Mouse (Mus musculus) frontal cortex, adult 2 months (tissue): ENCODE measurements around the gene Acvr1b. TPM values are rescaled to one million over a fixed set of nuclear protein-coding genes. Genes with fewer than 3 reads are reported as not detected.

Source experiments
- DNase-seq, 2 experiments: peaks; one replicate each; pipeline ENCODE4 v3.0.0; 2022; ENCODE audit warnings: low spot score in 1 of 2; ENCODE audit errors: extremely low spot score in 1 of 2
- polyA plus RNA-seq: library from polyadenylated mRNA; depleted of rRNA; stranded (reverse); fragments of >200 nt; gene quantifications from 2 replicates; pipeline ENCODE4 v1.2.3, GENCODE M21; 2012

Gene Acvr1b
- polyA plus RNA-seq, 1 experiment = 68.6 TPM

DNA sequence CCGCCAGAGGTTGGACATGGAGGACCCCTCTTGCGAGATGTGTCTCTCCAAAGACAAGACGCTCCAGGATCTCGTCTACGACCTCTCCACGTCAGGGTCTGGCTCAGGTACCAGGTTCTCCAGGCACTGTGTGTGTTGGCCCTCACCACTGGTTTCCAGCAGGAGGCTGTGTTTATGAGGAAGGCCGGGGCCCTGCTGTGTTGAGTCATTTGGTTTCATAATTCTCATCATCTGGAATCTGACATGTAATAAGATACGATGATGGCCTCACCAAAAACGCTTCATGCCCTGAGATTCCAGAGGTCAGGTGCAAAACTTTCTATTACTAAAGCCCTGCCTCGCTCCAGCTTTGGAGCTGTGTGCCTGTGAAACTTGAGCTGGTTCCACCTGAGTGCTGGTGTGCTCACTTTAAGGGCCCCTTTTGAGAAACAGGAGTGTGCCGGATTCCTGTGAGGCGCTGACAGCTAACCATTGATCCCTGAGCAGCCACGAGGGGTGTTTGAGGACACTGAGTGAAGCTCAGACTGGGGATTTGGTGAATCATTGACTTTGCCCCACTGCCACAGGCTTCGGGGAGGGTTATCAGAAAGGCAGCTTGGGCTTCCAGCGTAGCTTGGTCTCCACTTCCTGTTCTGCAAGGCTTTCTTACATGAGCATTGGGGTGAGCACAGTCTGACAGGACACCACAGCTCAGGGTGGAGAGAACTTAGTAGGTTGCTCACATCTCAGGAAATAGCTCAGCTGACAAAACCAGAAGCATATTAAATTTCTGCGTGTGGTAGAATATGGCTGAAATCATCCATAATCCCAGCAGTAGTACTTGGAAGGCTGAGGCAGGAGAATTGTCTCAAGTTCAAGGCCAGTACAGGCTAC lies 21.3 kb downstream of the Acvr1b start:
- DNase-seq = no peak

DNA sequence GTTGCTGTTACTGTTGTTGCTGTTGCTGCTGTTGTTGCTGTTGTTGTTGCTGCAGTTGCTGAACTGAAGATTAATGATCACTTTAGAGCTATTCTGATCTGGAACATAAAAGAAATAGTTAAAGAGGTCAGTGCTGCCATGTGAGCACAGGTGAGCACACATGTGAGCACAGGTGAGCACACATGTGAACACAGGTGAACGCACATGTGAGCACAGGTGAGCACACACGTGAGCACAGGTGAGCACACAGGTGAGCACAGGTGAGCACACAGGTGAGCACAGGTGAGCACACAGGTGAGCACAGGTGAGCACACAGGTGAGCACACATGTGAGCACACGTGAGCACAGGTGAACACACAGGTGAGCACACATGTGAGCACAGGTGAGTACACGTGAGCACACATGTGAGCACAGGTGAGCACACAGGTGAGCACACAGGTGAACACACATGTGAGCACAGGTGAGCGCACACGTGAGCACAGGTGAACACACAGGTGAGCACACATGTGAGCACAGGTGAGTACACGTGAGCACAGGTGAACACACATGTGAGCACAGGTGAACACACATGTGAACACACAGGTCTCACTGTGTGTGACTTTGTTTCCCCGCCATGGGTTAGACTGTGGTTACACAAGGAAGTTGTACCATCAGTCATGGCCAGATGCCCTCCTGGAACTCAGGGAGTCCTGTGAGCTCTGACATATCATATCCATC lies 22.4 kb downstream of the Acvr1b start:
- DNase-seq = no peak

DNA sequence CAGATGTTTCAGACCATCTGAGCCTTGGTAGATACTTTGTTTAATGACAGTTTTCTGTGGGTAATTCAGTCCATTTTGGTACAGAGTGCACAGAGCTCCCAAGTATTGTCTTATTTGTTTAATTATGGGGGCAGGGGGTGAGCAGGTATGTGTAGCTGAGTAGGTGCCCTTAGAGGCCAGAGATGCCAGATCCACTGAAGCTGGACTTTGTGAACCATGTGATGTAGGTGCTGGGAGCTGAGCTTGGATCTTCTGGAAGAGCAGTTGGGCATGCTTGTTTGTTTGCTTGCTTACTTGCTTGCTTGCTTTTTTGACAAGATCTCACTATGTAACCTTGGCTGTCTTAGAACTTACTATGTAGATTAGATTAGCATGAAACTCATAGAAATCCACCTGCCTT lies 23.1 kb downstream of the Acvr1b start:
- no peak for DNase-seq

DNA sequence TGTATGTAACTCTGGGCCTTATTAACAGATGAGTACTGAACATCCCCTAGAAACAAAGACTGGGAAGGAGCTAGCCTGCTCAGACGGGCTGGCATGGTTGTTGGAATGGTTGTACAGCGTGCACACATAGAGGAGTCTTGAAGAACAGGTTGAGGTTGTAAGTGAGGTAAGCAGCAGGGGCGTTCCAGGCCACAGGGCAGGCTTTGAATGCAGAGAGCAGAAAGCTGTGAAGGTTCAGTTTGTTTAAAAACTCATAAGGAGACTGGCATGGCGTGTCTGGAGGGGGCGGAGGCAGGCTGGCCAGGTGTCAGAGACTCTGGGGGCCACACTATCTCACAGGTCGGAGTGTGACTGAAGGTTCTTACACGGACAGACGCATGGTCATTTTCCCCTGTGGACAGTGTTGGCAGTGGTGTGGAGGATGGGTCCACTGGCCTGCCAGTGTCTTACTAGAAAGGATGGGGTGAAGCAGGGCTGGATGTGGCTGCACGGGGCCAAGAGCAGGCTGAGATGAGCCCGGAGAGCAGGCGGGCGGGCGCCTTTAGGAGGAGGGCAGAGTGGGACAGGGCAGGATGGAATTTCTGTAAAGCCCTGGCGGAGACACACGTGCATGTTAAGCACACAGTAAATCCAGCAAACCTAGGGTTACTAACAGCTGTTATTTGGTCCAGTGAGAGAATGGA lies 23.8 kb downstream of the Acvr1b start:
- no peak for DNase-seq

DNA sequence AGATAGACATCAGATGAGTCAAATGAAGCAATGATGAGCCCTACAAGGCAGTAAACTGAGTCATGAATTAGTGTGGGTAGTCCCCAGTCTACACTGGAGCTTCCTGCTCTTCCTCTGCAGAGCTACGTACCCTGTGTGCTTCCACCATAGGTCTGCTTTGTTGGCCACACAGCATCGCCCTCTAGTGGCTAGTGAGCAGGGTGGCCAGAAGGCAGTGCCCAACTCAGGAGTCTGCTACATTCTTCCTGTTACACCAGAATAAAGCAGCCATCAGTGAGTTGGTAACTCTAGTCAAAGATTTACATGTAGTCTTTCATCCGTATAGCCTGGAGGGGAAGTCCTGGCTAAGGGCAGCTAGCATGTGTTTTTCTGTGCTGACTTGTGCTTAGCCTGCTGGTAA lies 24.4 kb downstream of the Acvr1b start:
- peak in 1 of 2 experiments; percentile 80 for DNase-seq

DNA sequence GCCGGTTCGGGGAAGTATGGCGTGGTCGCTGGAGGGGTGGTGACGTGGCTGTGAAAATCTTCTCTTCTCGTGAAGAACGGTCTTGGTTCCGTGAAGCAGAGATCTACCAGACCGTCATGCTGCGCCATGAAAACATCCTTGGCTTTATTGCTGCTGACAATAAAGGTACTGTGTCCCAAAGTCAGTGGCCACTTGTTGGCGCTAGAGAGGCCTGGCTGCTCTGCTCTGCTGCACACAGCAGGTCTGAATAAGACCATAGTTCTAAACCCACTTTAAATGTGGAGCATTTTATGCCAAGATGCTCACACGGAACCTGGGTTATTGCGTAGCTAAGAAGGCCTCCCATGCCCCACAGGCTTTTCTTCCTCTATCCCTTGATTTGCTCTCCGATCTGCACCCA lies 25.0 kb downstream of the Acvr1b start:
- DNase-seq = no peak

DNA sequence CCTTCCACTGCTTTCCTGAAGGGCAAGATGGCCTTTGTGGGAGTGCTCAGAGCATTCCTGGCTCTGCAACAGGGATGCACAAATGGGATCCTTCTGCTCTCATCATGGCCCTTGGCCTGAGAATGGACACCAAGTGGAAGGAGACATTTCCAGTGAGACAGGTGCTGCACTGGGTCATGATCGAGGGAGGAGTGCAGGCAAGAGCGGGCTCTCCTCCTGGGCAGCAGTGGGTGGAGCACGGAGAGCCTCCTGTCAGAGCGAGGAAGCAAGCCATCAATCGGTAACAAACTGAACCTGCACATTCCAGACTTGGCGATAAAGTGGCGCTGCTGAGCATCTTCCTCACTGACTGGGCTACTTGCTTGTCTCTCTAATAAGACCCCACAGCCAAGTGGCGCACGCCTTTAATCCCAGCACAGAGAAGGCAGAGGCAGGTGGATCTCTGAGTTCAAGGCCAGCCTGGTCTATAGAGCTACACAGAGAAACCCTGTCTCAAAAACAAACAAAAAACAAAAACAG lies 27.0 kb downstream of the Acvr1b start:
- no peak for DNase-seq

DNA sequence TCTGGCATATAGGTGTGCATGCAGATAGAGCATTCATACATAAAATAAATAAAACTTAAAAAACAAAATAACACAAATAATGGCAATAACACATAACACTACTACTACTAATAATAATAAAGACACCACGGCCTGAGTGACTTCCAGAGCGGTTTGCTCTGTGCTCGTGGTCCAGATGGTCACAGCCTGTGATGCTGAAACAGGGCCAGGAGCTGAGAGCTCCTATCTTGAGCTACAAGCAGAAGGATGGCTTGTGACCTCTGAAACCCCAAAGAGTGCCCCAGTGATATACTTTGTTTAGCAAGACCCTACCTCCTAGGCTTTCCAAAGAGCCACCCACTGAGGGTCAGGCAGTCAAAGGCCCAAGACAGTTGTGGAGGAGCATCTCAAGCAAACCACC lies 27.5 kb downstream of the Acvr1b start:
- DNase-seq = no peak

DNA sequence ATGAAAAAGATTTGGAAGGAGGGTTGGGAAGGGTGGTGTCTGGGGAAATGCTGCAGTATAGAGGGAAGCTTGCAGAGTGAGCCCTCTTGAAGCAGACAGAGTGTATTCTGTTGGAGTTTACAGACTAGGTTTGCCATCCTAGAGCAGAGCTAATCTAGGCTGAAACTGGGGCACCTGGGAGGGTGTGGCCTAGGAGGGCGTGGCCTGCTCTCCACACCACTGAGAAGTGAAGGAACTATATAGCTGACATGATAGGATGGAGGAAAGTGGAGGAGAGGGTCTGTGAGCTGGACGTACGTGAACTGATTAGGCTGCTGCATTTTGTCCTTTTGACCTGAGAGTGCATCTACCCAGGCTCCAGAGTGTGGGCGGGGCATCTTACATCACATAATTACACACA lies 29.8 kb downstream of the Acvr1b start:
- no peak for DNase-seq

DNA sequence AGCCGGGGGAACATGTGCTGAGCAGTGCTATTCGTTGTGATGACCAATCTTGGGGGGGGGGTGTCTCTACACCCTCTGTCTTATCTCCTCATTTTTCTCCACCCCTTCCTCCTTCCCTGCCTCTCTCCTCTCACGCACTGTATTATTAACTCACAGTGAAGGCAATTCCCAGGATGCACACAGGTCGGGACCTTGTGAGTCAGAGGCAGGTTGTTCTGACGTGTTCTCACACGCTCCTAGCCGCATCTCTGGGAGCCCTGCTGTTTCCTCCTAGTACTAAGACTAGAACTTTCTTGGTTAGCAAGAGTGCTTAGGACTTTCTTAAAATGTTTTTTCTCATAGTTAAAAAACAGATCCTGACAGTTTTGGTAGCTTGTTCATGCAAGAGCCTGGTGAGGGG lies 30.9 kb downstream of the Acvr1b start:
- DNase-seq = no peak

DNA sequence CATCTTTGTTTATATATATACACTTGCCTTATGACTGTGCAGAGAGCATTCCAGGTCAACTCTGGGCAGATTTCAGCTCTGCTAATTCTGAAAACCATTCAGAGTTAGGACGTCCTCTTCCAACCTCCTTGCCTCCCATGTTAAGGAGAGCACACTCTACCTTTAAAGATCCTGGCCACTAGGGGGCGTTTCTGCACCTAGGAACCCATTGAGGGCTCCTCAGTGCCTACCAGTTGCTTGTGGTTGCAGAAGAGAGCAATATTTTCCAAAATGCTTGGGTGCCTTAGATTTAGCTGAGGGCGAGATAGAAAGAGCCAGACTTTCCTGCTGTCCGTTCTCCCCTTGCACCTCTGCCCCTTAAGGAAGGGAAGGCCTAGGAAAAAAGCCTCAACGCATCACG lies 36.4 kb downstream of the Acvr1b start:
- peak in 1 of 2 experiments; percentile 81 for DNase-seq

DNA sequence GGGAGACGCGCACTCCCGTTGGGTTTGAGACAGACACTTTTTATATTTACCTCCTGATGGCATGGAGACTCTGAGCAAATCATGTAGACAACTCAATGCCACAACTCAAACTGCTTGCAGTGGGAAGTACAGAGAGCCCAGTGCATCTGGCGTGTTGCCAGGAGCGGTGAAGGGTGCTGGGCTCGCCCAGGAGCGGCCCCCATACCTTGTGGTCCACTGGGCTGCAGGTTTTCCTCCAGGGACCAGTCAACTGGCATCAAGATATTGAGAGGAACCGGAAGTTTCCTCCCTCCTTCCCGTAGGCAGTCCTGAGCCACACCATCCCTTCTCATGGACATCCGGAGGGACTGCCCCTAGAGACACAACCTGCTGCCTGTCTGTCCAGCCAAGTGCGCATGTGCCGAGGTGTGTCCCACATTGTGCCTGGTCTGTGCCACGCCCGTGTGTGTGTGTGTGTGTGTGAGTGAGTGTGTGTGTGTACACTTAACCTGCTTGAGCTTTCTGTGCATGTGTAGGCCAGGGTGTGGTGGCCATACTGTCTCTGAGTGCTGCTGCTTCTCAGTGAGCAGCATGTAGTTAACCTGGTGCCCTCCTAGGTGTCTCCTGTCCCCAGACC lies 37.2 kb downstream of the Acvr1b start:
- DNase-seq = no peak

DNA sequence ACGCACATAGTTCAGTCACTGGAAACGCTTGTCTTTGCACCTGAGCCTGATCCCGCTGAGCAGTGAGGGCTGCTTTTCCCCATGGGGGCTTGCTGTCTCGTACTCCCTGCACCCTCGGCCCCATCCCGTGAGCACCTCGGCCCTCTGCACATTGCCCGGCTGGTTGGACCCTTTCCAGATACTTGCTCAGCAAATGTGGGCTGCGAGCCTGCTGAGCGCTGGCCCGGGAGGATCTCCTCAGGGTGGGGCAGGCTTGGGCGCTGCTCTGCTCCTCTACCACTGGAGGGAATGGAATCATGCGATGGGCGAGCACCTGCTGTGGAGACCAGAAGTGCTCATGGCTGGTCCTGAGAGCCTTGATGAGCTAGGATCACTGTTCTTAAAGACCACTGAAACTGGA lies 38.6 kb downstream of the Acvr1b start:
- no peak for DNase-seq

DNA sequence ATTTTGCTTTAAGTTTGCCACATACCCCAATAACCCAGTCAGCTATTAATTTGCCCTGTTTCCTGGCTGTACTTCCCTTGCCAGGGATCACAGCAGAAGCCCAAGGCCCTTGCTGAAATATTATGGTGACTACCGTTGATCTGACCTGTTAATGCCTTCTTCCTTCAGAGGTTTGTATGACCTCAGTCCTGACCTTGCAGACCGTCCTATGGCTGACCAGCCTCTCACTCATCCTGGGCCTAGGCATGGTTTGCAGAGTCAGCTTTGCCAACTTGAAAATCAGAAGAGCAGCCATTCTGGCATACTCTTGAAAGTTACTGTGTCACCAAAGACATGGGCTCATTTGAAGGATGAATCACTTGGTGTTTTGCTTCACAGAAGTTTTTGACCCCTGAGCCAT lies 41.3 kb downstream of the Acvr1b start:
- no peak for DNase-seq

DNA sequence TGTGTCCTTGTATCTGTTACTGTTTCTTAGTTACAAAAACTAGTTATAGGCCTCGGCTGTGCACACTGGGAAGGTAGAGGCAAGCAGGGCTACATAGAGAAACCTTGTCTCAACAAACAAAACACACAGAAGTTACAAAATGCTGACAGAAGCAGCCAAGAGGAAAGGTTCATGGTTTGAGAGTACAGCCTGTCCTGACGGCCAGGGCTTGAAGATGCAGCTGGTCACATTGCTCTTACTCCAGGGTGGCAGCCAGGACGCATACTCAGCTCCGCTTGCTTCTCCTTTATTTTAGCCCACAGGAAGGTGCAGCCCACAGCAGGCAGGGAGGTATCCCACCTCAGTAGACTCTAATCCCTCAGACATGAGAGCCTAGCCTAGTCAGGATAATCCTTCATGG lies 42.2 kb downstream of the Acvr1b start:
- DNase-seq = no peak

DNA sequence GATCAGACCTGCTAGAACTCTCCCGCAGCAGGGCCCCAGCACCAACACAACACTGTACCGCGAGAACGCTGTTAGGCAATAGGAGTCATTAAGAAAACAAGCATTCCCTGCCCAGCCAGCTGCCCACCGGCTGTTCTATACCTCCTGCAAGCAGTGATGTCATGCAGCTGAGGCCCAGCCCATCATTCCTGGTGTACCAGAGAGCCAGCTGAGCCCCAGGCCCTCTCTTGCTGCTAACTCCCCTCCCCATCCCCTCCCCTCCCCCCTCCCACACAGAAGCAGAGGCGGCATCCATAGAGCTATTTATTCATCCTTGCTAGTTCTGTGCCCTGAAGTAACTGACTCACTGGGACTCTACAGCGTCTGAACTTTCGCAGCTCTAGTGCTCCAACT lies 47.0 kb downstream of the Acvr1b start:
- no peak for DNase-seq

DNA sequence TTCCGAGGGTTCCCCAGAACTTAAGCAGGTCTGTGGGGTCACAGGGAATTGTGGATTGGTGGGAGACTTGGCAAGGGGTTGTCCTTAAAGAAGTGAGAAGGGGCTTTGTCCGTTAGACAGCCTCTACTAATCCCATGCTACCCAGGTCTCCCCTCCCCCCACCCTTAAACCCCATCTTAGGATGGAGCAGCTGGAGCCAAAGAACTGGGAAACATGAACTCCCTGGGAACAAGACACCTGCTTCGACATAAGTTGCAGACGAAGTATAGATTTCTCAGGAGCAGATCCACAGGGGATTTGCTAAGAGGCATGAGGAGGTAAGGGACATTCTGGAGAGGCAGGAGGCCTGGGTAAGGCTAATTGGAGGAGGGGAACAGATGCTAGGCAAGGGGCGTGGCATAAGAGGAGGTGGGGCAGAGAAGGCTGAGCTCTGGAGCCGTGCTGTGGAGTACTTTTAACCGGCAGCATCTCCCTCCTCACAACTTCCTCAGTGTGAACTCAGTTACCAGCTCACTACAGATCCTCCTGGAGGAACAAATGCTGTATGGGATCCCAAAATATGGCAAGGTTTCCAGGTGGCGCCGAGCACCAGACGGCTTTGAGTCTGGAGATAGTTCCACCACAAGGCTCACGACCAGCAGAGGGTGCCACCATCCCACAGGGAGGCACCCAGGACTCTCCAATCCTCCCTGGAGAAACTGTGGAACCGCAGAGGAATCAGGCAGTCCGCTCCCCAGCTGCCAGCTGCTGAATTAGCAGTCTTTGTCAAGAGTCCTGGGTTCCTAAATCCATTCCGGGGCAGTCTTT lies 47.6 kb downstream of the Acvr1b start:
- DNase-seq = peak; percentile 80 to 97

DNA sequence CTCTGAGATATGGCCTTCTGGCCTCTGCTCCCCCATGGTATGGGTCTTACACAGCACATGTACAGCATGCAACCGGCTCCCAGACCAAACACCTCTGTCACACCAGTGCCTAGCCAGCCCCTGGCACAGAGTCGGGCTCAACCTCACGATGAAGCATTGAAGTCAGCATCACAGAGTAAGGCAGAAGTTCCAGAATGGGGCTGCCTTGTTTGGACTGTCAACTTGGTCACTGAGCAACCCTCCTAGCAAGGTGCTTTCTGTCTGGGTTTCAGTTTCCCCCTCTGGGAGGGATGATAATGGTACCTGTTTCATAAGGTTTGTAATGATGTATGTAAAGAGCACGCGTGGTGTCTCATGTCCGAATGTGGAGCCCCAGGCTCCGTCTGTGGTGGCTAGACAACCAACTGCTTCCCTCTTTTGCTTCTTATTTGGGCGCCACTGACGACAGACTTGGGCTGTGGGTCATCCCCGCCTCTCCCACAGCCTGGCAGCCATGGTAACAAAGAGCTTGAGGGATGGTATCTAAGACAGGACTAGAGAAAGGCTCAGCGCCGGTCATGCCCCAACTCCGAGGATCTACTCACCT lies 49.1 kb downstream of the Acvr1b start:
- DNase-seq = no peak

DNA sequence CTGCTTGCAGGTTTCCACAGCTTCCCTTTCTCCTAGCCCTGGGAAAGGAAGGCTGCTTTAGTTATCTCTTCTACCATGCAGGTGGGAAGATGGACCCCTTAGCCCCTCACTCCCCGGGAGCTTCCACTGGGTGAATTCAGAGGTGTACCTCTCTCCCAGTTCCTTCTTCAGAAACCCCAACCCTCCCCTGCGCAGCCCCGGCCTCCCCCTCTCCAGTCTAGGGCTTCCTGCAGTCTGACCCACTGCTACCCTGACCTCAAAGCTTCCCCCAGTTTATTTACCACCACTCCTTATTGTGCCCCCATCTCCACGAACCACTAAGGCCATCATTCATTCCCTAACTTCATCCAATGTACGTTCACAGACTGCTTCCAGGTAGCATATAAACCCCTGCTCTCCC lies 49.7 kb downstream of the Acvr1b start:
- no peak for DNase-seq
